Mouse (Mus musculus): ENCODE data around the gene Wasf2. TPM values are rescaled to one million over a fixed set of nuclear protein-coding genes. Genes with fewer than 3 reads are reported as not detected.

Gene Wasf2
- polyA plus RNA-seq, 1 experiment = 163 TPM

GRCm38 (mm10) chr4:133209366-133209765, 79.1 kb downstream of the Wasf2 start:
- Histone ChIP-seq H3K4me3 (ENCODE audit: control insufficient read depth, insufficient read depth, low read length) (no peak overlapping the region), H3K4me1 (replicated peaks; ENCODE audit: control insufficient read depth, insufficient read depth, low read length) (peaks cover 19% of the 10 kb centered on the region), H3K27me3 (ENCODE audit: control insufficient read depth, insufficient read depth, low read length) (no peaks in the 10 kb centered on the region), H3K36me3 (ENCODE audit: control insufficient read depth, insufficient read depth, low read length) (no peaks in the 10 kb centered on the region), H3K27ac (ENCODE audit: control insufficient read depth, insufficient read depth, low read length) (no peak overlapping the region)
- peak; percentile 63 for DNase-seq
- WGBS = 4% methylated on average over 11 of the region's 11 CpGs
- peak; percentile 92 for TF ChIP-seq CTCF (IDR thresholded peaks at IDR 0.05; ENCODE audit: borderline replicate concordance, control insufficient read depth, extremely low read depth, insufficient read depth, low read length, poor library complexity)
- no peak for TF ChIP-seq POLR2A (IDR thresholded peaks at IDR 0.05; ENCODE audit: control insufficient read depth, extremely low read depth, insufficient read depth, low read length, poor library complexity)

GRCm38 (mm10) chr4:133210023-133210787, 79.9 kb downstream of the Wasf2 start:
- Histone ChIP-seq H3K27ac (ENCODE audit: control insufficient read depth, insufficient read depth, low read length) (no peak overlapping the region), H3K27me3 (ENCODE audit: control insufficient read depth, insufficient read depth, low read length) (no peaks in the 10 kb centered on the region)
- WGBS = 94% methylated on average over 24 of the region's 24 CpGs

GRCm38 (mm10) chr4:133210788-133211390, 80.6 kb downstream of the Wasf2 start:
- Histone ChIP-seq H3K4me1 (replicated peaks; ENCODE audit: control insufficient read depth, insufficient read depth, low read length) (peaks cover 19% of the 10 kb centered on the region), H3K36me3 (ENCODE audit: control insufficient read depth, insufficient read depth, low read length) (no peaks in the 10 kb centered on the region), H3K27me3 (ENCODE audit: control insufficient read depth, insufficient read depth, low read length) (no peaks in the 10 kb centered on the region), H3K27ac (ENCODE audit: control insufficient read depth, insufficient read depth, low read length) (no peak overlapping the region), H3K4me3 (ENCODE audit: control insufficient read depth, insufficient read depth, low read length) (no peak overlapping the region)
- TF ChIP-seq POLR2A (IDR thresholded peaks at IDR 0.05; ENCODE audit: control insufficient read depth, extremely low read depth, insufficient read depth, low read length, poor library complexity) (no peak), CTCF (IDR thresholded peaks at IDR 0.05; ENCODE audit: borderline replicate concordance, control insufficient read depth, extremely low read depth, insufficient read depth, low read length, poor library complexity) (no peak)
- DNase-seq = no peak
- WGBS = 97% methylated on average over 19 of the region's 19 CpGs

More at GRCm38 (mm10) chr4:133210023-133210787, 79.9 kb downstream of the Wasf2 start:
- Histone ChIP-seq H3K36me3 (ENCODE audit: control insufficient read depth, insufficient read depth, low read length) (no peaks in the 10 kb centered on the region), H3K4me3 (ENCODE audit: control insufficient read depth, insufficient read depth, low read length) (no peak overlapping the region), H3K4me1 (replicated peaks; ENCODE audit: control insufficient read depth, insufficient read depth, low read length) (peaks cover 19% of the 10 kb centered on the region)
- DNase-seq = no peak
- no peak for TF ChIP-seq POLR2A (IDR thresholded peaks at IDR 0.05; ENCODE audit: control insufficient read depth, extremely low read depth, insufficient read depth, low read length, poor library complexity)
- no peak for TF ChIP-seq CTCF (IDR thresholded peaks at IDR 0.05; ENCODE audit: borderline replicate concordance, control insufficient read depth, extremely low read depth, insufficient read depth, low read length, poor library complexity)

- Histone ChIP-seq H3K4me3 (ENCODE audit: control insufficient read depth, insufficient read depth, low read length) (peak within 1 kb of the TSS; percentile 41), H3K4me1 (replicated peaks; ENCODE audit: control insufficient read depth, insufficient read depth, low read length) (peaks cover 19% of the 10 kb centered on the region), H3K36me3 (ENCODE audit: control insufficient read depth, insufficient read depth, low read length) (no peaks in the 10 kb centered on the region), H3K27ac (ENCODE audit: control insufficient read depth, insufficient read depth, low read length) (no peak within 1 kb of the TSS), H3K27me3 (ENCODE audit: control insufficient read depth, insufficient read depth, low read length) (no peaks in the 10 kb centered on the region)
- 7% methylated on average over 52 of the region's 52 CpGs for WGBS
- DNase-seq = no peak
- no peak for TF ChIP-seq POLR2A (IDR thresholded peaks at IDR 0.05; ENCODE audit: control insufficient read depth, extremely low read depth, insufficient read depth, low read length, poor library complexity)
- no peak for TF ChIP-seq CTCF (IDR thresholded peaks at IDR 0.05; ENCODE audit: borderline replicate concordance, control insufficient read depth, extremely low read depth, insufficient read depth, low read length, poor library complexity)
These were observed 81.7 kb downstream of the Wasf2 start, which contains the start of the genes Cd164l2 and Gpr3 for GRCm38 (mm10) chr4:133211751-133212561. Cd164l2 (plus strand) TSS chr4:133212131. Gpr3 (minus strand) TSS chr4:133212536.

- WGBS = 4% methylated on average over 44 of the region's 44 CpGs
- peak overlapping the region; percentile 41 for H3K4me3 ChIP-seq (ENCODE audit: control insufficient read depth, insufficient read depth, low read length)
These were observed 82.4 kb downstream of the Wasf2 start for GRCm38 (mm10) chr4:133212562-133213267.

More at GRCm38 (mm10) chr4:133212562-133213267, 82.4 kb downstream of the Wasf2 start:
- H3K4me1 ChIP-seq (replicated peaks; ENCODE audit: control insufficient read depth, insufficient read depth, low read length) = peaks cover 19% of the 10 kb centered on the region
- no peak overlapping the region for H3K27ac ChIP-seq (ENCODE audit: control insufficient read depth, insufficient read depth, low read length)
- no peaks in the 10 kb centered on the region for H3K36me3 ChIP-seq (ENCODE audit: control insufficient read depth, insufficient read depth, low read length)
- H3K27me3 ChIP-seq (ENCODE audit: control insufficient read depth, insufficient read depth, low read length) = no peaks in the 10 kb centered on the region
- DNase-seq = peak; percentile 61
- TF ChIP-seq POLR2A (IDR thresholded peaks at IDR 0.05; ENCODE audit: control insufficient read depth, extremely low read depth, insufficient read depth, low read length, poor library complexity) (no peak), CTCF (IDR thresholded peaks at IDR 0.05; ENCODE audit: borderline replicate concordance, control insufficient read depth, extremely low read depth, insufficient read depth, low read length, poor library complexity) (0 out of 2 replicates have a peak, but pooled peaks have one; percentile 36)

Measured in thymus, adult 2 months (tissue).